Mouse (Mus musculus) hindbrain, embryonic 14.5 days (tissue): ENCODE results near the gene Rcc1l. TPM values are rescaled to one million over a fixed set of nuclear protein-coding genes. Genes with fewer than 3 reads are reported as not detected.

Experiments
- ATAC-seq: fragments of 200-750 bp; cut with Nextera tagmentation; 2 replicates; pipeline ENCODE4 v1.8.0; 2017; ENCODE audit warnings: moderate number of reproducible peaks, mild to moderate bottlenecking, moderate TSS enrichment, moderate library complexity; ENCODE audit not compliant: low FRiP score
- DNase-seq: peaks from one replicate; pipeline ENCODE4 v3.0.0-alpha.2; 2015; ENCODE audit warnings: low spot score
- H3K27ac ChIP-seq: fragments of 300-500 bp; sonication (generic); 2 replicates; pipeline ENCODE4 v1.5.1; 2014; ENCODE audit warnings: mild to moderate bottlenecking, moderate library complexity
- H3K27me3 ChIP-seq: fragments of 300-500 bp; sonication (generic); 2 replicates; pipeline ENCODE4 v1.6.1; 2014; ENCODE audit warnings: mild to moderate bottlenecking, low read length, mixed read lengths; ENCODE audit not compliant: control insufficient read depth, insufficient read depth
- H3K36me3 ChIP-seq: fragments of 300-500 bp; sonication (generic); replicated peaks from 2 replicates; pipeline ENCODE4 v1.6.1; 2014; ENCODE audit not compliant: control insufficient read depth, insufficient read depth
- H3K4me1 ChIP-seq: fragments of 300-500 bp; sonication (generic); replicated peaks from 2 replicates; pipeline ENCODE4 v1.6.1; 2014; ENCODE audit warnings: antibody characterized with exemption, low read length, mixed read lengths; ENCODE audit not compliant: control insufficient read depth, insufficient read depth
- H3K4me2 ChIP-seq: fragments of 300-500 bp; sonication (generic); replicated peaks from 2 replicates; pipeline ENCODE4 v1.6.1; 2014; ENCODE audit warnings: mild to moderate bottlenecking, moderate library complexity
- H3K4me3 ChIP-seq: fragments of 300-500 bp; sonication (generic); replicated peaks from 2 replicates; pipeline ENCODE4 v1.5.1; 2014; ENCODE audit warnings: mild to moderate bottlenecking, low read length
- H3K9ac ChIP-seq: fragments of 300-500 bp; sonication (generic); 2 replicates; pipeline ENCODE4 v1.6.1; 2014
- H3K9me3 ChIP-seq: fragments of 300-500 bp; sonication (generic); 2 replicates; pipeline ENCODE4 v1.6.1; 2016; ENCODE audit warnings: low read length; ENCODE audit not compliant: control insufficient read depth
- WGBS: fragments of 180-500 bp; shearing (Covaris S2); extraction: QIAGEN DNeasy Blood & Tissue Kit; methylation state at CpG from one replicate; pipeline ENCODE4 v1.1.7; 2014; 5-methylcytosine and 5-hydroxymethylcytosine counted together
- polyA plus RNA-seq: library from polyadenylated mRNA; unstranded; fragments of >200 nt; fragmentation: Nextera tagmentation; extraction: Ambion mirVana; gene quantifications from 2 replicates; pipeline ENCODE4 v1.2.1, GENCODE M21; 2014

Rcc1l gene
- 16.6 and 17.5 TPM in 2 replicates for polyA plus RNA-seq

GRCm38 (mm10) chr5:134176169-134176881 lies at the start of gene Rcc1l:
Rcc1l (minus strand) TSS chr5:134176774.
- Histone ChIP-seq H3K36me3 (no peaks in the 10 kb centered on the region), H3K9me3 (no peaks in the 10 kb centered on the region), H3K9ac (peak within 1 kb of the TSS; percentile 60), H3K27ac (peak within 1 kb of the TSS; percentile 53), H3K4me1 (peaks cover 7% of the 10 kb centered on the region), H3K4me2 (peak within 1 kb of the TSS; percentile 79), H3K27me3 (no peaks in the 10 kb centered on the region), H3K4me3 (peak within 1 kb of the TSS; percentile 81)
- DNase-seq: peak; percentile 89
- WGBS: under 1% methylated on average over 72 of the region's 72 CpGs
- ATAC-seq: peak; percentile 89

- Histone ChIP-seq H3K27ac (no peak overlapping the region), H3K27me3 (peaks cover 13% of the 10 kb centered on the region), H3K9me3 (no peaks in the 10 kb centered on the region), H3K4me1 (no peaks in the 10 kb centered on the region; the same call in 1 of the 2 replicates), H3K4me2 (no peak overlapping the region), H3K9ac (no peak overlapping the region), H3K36me3 (no peaks in the 10 kb centered on the region), H3K4me3 (no peak overlapping the region)
- DNase-seq (no peak), ATAC-seq (no peak)
- WGBS: 82% methylated on average over 30 of the region's 30 CpGs
Observed at GRCm38 (mm10) chr5:134225110-134225901, 48.7 kb upstream of the Rcc1l start.

- H3K27ac ChIP-seq: no peak overlapping the region
- ATAC-seq (no peak), DNase-seq (no peak)
- H3K36me3 ChIP-seq: peaks cover 5% of the 10 kb centered on the region
- H3K4me3 ChIP-seq: peak overlapping the region; percentile 17
- peak overlapping the region; percentile 51 for H3K4me2 ChIP-seq
- H3K27me3 ChIP-seq: peaks cover 13% of the 10 kb centered on the region
- H3K9ac ChIP-seq: peak overlapping the region; percentile 16
- no peaks in the 10 kb centered on the region for H3K9me3 ChIP-seq
- 1% methylated on average over 36 of the region's 36 CpGs for WGBS
- no peaks in the 10 kb centered on the region; the same call in 1 of the 2 replicates for H3K4me1 ChIP-seq
Observed at GRCm38 (mm10) chr5:134221708-134222150, 45.2 kb upstream of the Rcc1l start.

- Histone ChIP-seq H3K9ac (peak overlapping the region; percentile 16; the same call in 1 of the 2 replicates), H3K4me3 (0 out of 2 replicates have a peak overlapping the region, but pooled peaks have one; percentile 17), H3K27ac (no peak overlapping the region), H3K4me2 (peak overlapping the region; percentile 51), H3K36me3 (peaks cover 10% of the 10 kb centered on the region), H3K4me1 (no peaks in the 10 kb centered on the region; the same call in 1 of the 2 replicates), H3K9me3 (no peaks in the 10 kb centered on the region), H3K27me3 (peaks cover 13% of the 10 kb centered on the region)
- ATAC-seq (no peak), DNase-seq (no peak)
- WGBS: 47% methylated on average over 4 of the region's 4 CpGs
Observed at GRCm38 (mm10) chr5:134221278-134221677, 44.7 kb upstream of the Rcc1l start.

GRCm38 (mm10) chr5:134217900-134218299 lies 41.3 kb upstream of the Rcc1l start:
- H3K4me2 ChIP-seq: no peak overlapping the region
- ATAC-seq: no peak
- H3K9ac ChIP-seq: no peak overlapping the region
- WGBS: 92% methylated on average over 7 of the region's 7 CpGs
- no peaks in the 10 kb centered on the region for H3K9me3 ChIP-seq
- no peaks in the 10 kb centered on the region; the same call in 1 of the 2 replicates for H3K4me1 ChIP-seq
- no peak overlapping the region for H3K4me3 ChIP-seq
- peaks cover 13% of the 10 kb centered on the region for H3K27me3 ChIP-seq
- no peak for DNase-seq
- peaks cover 17% of the 10 kb centered on the region for H3K36me3 ChIP-seq
- H3K27ac ChIP-seq: no peak overlapping the region

- peaks cover 33% of the 10 kb centered on the region for H3K36me3 ChIP-seq
- H3K4me3 ChIP-seq: no peak overlapping the region
- ATAC-seq (no peak), DNase-seq (no peak)
- H3K4me2 ChIP-seq: no peak overlapping the region
- no peak overlapping the region for H3K9ac ChIP-seq
- no peaks in the 10 kb centered on the region for H3K4me1 ChIP-seq
- no peaks in the 10 kb centered on the region for H3K27me3 ChIP-seq
- H3K27ac ChIP-seq: no peak overlapping the region
- no peaks in the 10 kb centered on the region for H3K9me3 ChIP-seq
- WGBS: 67% methylated on average over 12 of the region's 12 CpGs
Observed at GRCm38 (mm10) chr5:134214021-134214806, 37.6 kb upstream of the Rcc1l start.

- Histone ChIP-seq H3K36me3 (peaks cover 27% of the 10 kb centered on the region; the same call in 1 of the 2 replicates), H3K9me3 (no peaks in the 10 kb centered on the region), H3K4me2 (no peak overlapping the region), H3K4me3 (no peak overlapping the region), H3K9ac (no peak overlapping the region), H3K4me1 (no peaks in the 10 kb centered on the region), H3K27ac (no peak overlapping the region), H3K27me3 (no peaks in the 10 kb centered on the region)
- ATAC-seq (no peak), DNase-seq (no peak)
- 64% methylated on average over 11 of the region's 11 CpGs for WGBS
Observed at GRCm38 (mm10) chr5:134209931-134210554, 33.5 kb upstream of the Rcc1l start.

- no peaks in the 10 kb centered on the region for H3K9me3 ChIP-seq
- 81% methylated on average over 10 of the region's 10 CpGs for WGBS
- H3K27me3 ChIP-seq: no peaks in the 10 kb centered on the region
- H3K9ac ChIP-seq: no peak overlapping the region
- no peak overlapping the region for H3K27ac ChIP-seq
- ATAC-seq (no peak), DNase-seq (no peak)
- no peaks in the 10 kb centered on the region for H3K4me1 ChIP-seq
- no peak overlapping the region for H3K4me3 ChIP-seq
- H3K36me3 ChIP-seq: peaks cover 40% of the 10 kb centered on the region
- H3K4me2 ChIP-seq: no peak overlapping the region
Observed at GRCm38 (mm10) chr5:134206721-134207120, 30.1 kb upstream of the Rcc1l start.
